Mouse (Mus musculus) mouse trophoblast stem cell (cell line): ENCODE measurements around the gene Ada.

Source experiments
- in situ Hi-C, 2 experiments: fragments of 300-500 bp; cut with MseI, MboI; formaldehyde crosslinking; loops; 2 replicates in 1 of 2; 3 replicates in 1 of 2; pipeline ENCODE4 v1.15.1; 2025

Gene Ada

DNA sequence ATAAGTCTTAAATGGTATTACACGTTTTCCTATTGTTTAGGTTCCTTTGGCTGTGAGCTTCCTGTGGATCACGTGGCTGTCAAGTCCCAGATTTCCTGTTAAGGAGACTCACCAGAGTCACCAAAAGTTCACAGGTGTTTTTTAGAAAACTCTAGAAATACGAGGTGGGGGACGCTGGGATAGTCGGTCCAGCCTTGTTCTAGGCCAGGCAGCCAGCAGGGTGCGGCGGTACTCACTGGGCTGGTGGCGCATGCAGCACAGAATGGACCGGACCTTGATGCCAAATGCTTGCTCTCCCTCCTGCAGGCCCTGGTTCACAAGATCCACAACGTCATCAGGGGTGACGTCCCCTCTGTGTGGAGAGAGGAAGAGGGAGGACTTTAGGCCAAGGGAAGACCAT lies 18.0 kb downstream of the Ada start:
- in situ Hi-C loops: no loop called here

DNA sequence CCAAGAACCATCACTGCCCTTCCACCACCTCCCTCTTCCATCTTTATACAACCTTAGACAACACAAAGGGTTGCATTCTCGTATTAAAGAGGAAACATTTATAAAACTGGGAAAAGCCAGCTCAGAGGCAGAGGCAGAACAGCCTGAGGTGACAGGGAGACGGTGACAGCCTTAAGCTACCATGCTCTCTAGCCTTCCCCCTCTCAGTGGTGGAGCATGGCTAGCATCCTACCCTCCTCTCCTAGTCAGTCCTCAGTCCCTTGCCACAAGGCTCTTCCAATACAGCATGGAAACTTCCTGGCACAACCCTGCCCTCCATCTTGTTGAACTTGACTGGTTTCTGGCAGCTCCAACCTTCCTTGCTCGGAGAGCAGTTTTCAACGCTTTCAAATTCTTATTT lies 21.7 kb downstream of the Ada start:
- in situ Hi-C loops: loop anchor here in 1 of 2 experiments (10.0 kb wide), 1 partner anchor 193 kb away; no protein-coding TSS in a partner anchor

GRCm38 (mm10) chr2:163726766-163727393 lies 23.2 kb downstream of the Ada start:
- in situ Hi-C loops: loop anchor here in 1 of 2 experiments (10.0 kb wide), 1 partner anchor 192 kb away; no protein-coding TSS in a partner anchor

GRCm38 (mm10) chr2:163722550-163722949 lies 27.5 kb downstream of the Ada start:
- in situ Hi-C loops: loop anchor here in 1 of 2 experiments (10.0 to 25.0 kb wide), 2 partner anchors 110 to 188 kb away; partner anchors contain the start of gene Ttpal

DNA sequence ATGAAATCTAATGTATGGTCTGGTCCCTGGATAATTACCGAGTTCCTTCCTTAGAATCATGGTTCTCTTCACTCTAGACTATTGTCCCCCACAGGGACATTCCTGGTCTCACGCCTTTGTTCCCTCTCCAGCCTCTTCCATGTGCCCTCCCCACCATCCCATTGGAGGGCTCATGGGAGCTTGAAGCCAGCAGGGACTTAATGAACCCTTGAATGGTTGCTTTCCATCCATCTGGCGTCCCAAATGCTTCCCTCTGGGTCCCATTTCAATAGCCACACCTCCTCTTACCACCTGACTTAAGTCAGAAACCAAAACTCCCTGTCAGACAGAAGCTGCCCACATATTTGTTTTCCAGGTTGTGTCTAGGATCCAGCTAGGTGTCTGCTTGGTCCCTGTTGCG lies 30.4 kb downstream of the Ada start:
- in situ Hi-C loops: loop anchor here in 1 of 2 experiments (10.0 to 25.0 kb wide), 2 partner anchors 107 to 185 kb away; partner anchors contain the start of gene Ttpal

GRCm38 (mm10) chr2:163718951-163719603 lies 31.0 kb downstream of the Ada start:
- in situ Hi-C loops: loop anchor here in 1 of 2 experiments (25.0 kb wide), 1 partner anchor 107 kb away; the partner anchor contains the start of gene Ttpal

GRCm38 (mm10) chr2:163718526-163718925 lies 31.5 kb downstream of the Ada start:
- in situ Hi-C loops: loop anchor here in 1 of 2 experiments (25.0 kb wide), 1 partner anchor 106 kb away; the partner anchor contains the start of gene Ttpal

DNA sequence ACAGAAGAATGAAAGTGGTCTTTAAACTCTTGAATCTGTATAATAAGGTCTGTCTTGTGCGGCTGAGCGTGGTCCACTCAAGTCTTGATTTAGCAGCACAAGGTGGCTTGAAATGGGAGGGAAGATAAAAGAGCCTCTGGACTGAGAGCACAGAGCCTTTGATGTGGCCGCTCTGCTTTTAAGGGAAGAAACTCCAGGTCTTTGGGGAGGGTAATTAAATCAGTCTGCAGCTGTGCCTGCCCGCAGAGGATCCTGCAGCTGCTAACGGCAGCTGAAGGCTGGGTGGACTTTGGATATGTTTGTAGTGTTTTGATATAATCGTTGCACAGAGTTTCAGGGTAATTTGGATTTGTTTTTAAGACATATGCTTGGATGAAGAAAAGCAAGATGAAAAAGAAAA lies 33.2 kb downstream of the Ada start:
- in situ Hi-C loops: loop anchor here in 1 of 2 experiments (25.0 kb wide), 1 partner anchor 105 kb away; the partner anchor contains the start of gene Ttpal

GRCm38 (mm10) chr2:163716448-163716847 lies 33.6 kb downstream of the Ada start:
- in situ Hi-C loops: loop anchor here in 1 of 2 experiments (25.0 kb wide), 1 partner anchor 104 kb away; the partner anchor contains the start of gene Ttpal

GRCm38 (mm10) chr2:163713340-163713739 lies 36.7 kb downstream of the Ada start:
- in situ Hi-C loops: loop anchor here in 1 of 2 experiments (25.0 kb wide), 1 partner anchor 101 kb away; the partner anchor contains the start of gene Ttpal

DNA sequence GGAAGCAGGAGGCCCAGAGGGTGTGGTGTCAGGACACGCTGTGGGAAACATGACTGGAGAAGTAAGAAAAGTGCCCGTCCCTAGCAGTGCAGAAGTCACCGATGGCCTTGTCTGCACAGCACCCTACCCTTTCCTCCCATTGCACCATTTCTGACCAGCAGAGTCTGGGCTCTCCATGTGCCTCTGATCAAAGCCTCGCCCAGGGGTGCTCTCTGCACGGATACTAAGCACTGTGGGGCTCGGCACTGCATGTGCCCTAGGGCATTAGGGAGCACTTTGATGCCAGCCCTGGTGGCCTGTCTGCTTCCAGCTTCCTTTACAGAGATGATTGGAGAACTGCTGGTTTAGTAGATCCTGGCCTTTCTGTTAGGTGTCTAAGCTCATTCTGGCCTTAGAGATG lies 37.2 kb downstream of the Ada start:
- in situ Hi-C loops: loop anchor here in 1 of 2 experiments (25.0 kb wide), 1 partner anchor 101 kb away; the partner anchor contains the start of gene Ttpal

DNA sequence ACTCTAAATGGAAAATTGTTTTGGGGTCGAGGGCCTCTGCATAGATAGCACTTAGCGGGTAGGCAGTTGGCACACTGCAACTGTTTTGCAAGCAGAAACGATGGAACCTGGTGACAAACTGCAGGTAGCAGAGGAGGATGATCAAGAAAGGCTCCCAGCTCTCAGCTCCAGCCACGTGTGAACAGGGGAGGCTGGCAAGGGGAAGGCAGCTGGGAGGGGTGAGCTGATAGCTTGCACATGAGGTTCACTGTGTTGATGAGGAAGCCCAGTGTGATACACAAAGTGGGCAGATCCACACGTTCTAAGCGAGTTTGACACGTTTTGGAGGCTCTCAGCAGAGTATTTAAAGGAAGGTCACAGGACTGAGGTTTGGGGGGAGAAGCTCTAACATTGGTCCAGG lies 37.6 kb downstream of the Ada start:
- in situ Hi-C loops: loop anchor here in 1 of 2 experiments (25.0 kb wide), 1 partner anchor 100 kb away; the partner anchor contains the start of gene Ttpal

DNA sequence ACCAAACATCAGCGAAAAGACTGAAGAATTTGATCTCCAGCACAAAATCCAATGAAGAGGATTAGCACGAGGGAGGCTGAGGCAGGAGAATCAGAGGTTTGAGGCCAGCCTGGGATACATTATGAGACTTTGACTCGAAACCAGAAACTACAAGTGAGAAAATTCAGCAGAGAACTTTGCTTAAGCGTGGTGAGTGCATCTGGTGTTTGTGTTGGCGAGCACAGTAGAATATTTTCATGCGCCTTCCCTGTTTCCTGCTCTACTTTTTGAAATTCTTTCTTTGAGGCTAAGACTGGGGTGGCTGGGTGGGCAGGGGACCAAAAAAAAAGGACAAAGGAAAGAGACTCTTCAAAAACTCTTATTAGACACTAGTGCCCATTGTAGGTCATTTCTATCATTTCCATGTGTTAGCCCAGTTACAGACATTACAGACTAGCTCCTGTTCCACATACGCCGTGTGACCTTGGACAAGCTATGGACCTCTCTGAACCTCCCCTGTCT lies 38.6 kb downstream of the Ada start:
- in situ Hi-C loops: loop anchor here in 1 of 2 experiments (25.0 kb wide), 1 partner anchor 99 kb away; the partner anchor contains the start of gene Ttpal

- in situ Hi-C loops: loop anchor here in 1 of 2 experiments (25.0 kb wide), 1 partner anchor 98 kb away; the partner anchor contains the start of gene Ttpal
Observed at GRCm38 (mm10) chr2:163710606-163711159, 39.4 kb downstream of the Ada start.

GRCm38 (mm10) chr2:163710000-163710399 lies 40.0 kb downstream of the Ada start:
- in situ Hi-C loops: loop anchor here in 1 of 2 experiments (25.0 kb wide), 1 partner anchor 98 kb away; the partner anchor contains the start of gene Ttpal

DNA sequence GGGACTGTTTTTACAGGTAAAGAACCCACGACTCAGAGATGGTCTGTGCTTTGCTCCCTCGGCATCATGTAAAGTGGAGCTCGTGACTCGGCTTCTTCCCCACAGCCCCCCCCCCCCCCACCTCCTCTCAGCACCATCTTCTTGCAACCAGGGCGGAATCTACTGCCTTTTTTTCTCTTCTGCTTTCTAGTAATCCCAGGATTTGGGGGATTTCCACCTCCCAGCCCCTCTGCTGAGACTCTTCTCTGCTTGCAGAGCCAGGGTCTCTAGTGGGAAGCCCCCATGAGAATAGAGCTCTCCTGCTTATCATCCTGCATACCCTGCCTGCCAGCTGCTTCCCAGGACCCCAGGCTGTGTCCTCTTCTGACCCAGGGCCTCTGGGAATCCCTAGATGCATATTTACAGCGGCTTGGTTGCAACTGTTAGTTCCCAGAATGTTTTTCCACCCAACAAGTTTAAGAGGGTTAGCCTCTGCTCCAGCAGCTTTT lies 41.2 kb downstream of the Ada start:
- in situ Hi-C loops: loop anchor here in 1 of 2 experiments (25.0 kb wide), 1 partner anchor 97 kb away; the partner anchor contains the start of gene Ttpal

GRCm38 (mm10) chr2:163708321-163708720 lies 41.7 kb downstream of the Ada start:
- in situ Hi-C loops: loop anchor here in 1 of 2 experiments (25.0 kb wide), 1 partner anchor 96 kb away; the partner anchor contains the start of gene Ttpal

- in situ Hi-C loops: loop anchor here in 1 of 2 experiments (25.0 kb wide), 1 partner anchor 91 kb away; the partner anchor contains the start of gene Ttpal
Observed at GRCm38 (mm10) chr2:163703599-163704260, 46.3 kb downstream of the Ada start.

GRCm38 (mm10) chr2:163702921-163703320 lies 47.1 kb downstream of the Ada start:
- in situ Hi-C loops: loop anchor here in 1 of 2 experiments (25.0 kb wide), 1 partner anchor 91 kb away; the partner anchor contains the start of gene Ttpal

DNA sequence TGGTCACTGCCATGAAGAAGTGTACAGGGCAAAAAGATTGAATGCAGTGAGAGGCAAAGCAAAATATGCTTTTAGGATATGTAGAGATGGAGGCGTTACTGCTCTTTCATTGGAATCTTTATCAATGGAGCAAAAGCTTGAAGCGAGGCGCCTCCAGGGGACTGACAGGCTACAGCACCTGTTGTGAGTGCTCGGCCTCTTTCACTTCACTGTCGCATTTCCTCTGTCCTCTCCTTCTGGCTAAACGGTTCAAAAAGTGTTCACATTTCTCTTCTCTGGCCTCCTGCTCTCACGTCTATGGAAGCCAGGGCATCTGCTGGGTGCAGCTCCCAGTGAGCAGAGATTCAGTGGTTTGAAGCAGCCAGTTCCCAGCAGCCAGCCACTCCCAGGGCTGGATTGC lies 47.6 kb downstream of the Ada start:
- in situ Hi-C loops: loop anchor here in 1 of 2 experiments (25.0 kb wide), 1 partner anchor 90 kb away; the partner anchor contains the start of gene Ttpal
